9 mouse cellular contexts compared by ENCODE assay signal in genomic region chrX:51948071-51948470, GRCm38 (mm10). TPM values are rescaled to one million over a fixed set of nuclear protein-coding genes. Genes with fewer than 3 reads are reported as not detected.
DNase-seq lines count a peak whose midpoint lies in the region; ATAC-seq and TF ChIP-seq lines count a peak whose summit lies in the region.
"Had no signal": no experiment of that assay in that cellular context is flagged by ENCODE, and none has a peak within 500 bp of the region (broad histone marks: within the 10 kb centered on the region; RNA-seq: fewer than 3 reads in every experiment).

No protein-coding gene starts in this region.

- 81% methylated on average over 3 of the region's 3 CpGs for WGBS in kidney, embryonic 15.5 days
- WGBS in hindbrain, embryonic 13.5 days: 80% methylated on average over 3 of the region's 3 CpGs

- H3K4me1 ChIP-seq in kidney, embryonic 15.5 days: no peaks in the 10 kb centered on the region
- no peaks in the 10 kb centered on the region for H3K4me1 ChIP-seq in hindbrain, embryonic 13.5 days (replicated peaks)

- peak; percentile 18 to 33 for DNase-seq in kidney, postnatal 4 days
- peak; percentile 47 for DNase-seq in adrenal gland, postnatal 14 days
- peak; percentile 15 to 37 for DNase-seq in gastrocnemius, postnatal 36 days
- DNase-seq in lung, postnatal 4 days: peak; percentile 22 to 28
- no peak for DNase-seq in left cerebral cortex, adult 2 months (ENCODE audit: extremely low spot score in 1 of 2, low spot score in 2 of 2)

- ATAC-seq in kidney, embryonic 15.5 days (replicated peaks; ENCODE audit: low FRiP score): no peak
- no peak for ATAC-seq in hindbrain, embryonic 13.5 days (ENCODE audit: low FRiP score)

- no peak overlapping the region for H3K27ac ChIP-seq in kidney, embryonic 15.5 days
- H3K27ac ChIP-seq in hindbrain, embryonic 13.5 days: no peak overlapping the region
- no peak overlapping the region for H3K27ac ChIP-seq in left cerebral cortex, adult 2 months
- H3K27ac ChIP-seq: layer of hippocampus, adult 2 months had no signal

- no peaks in the 10 kb centered on the region for H3K36me3 ChIP-seq in kidney, embryonic 15.5 days
- no peaks in the 10 kb centered on the region for H3K36me3 ChIP-seq in hindbrain, embryonic 13.5 days

- H3K9ac ChIP-seq in kidney, embryonic 15.5 days: no peak overlapping the region
- no peak overlapping the region for H3K9ac ChIP-seq in hindbrain, embryonic 13.5 days

- no peak overlapping the region for H3K4me2 ChIP-seq in kidney, embryonic 15.5 days
- no peak overlapping the region for H3K4me2 ChIP-seq in hindbrain, embryonic 13.5 days

- H3K9me3 ChIP-seq in kidney, embryonic 15.5 days (replicated peaks): no peaks in the 10 kb centered on the region
- H3K9me3 ChIP-seq in hindbrain, embryonic 13.5 days: no peaks in the 10 kb centered on the region

- H3K27me3 ChIP-seq in kidney, embryonic 15.5 days: peaks cover 10% of the 10 kb centered on the region; the same call in 1 of the 2 replicates
- no peaks in the 10 kb centered on the region for H3K27me3 ChIP-seq in hindbrain, embryonic 13.5 days

- intact Hi-C loops in gastrocnemius, postnatal 36 days (cut with DNase I): no loop called here
- intact Hi-C loops in left cerebral cortex, adult 2 months (cut with DNase I): no loop called here

- H3K4me3 ChIP-seq in kidney, embryonic 15.5 days (replicated peaks): no peak overlapping the region
- no peak overlapping the region for H3K4me3 ChIP-seq in hindbrain, embryonic 13.5 days
- no peak overlapping the region for H3K4me3 ChIP-seq in left cerebral cortex, adult 2 months
- H3K4me3 ChIP-seq: layer of hippocampus, adult 2 months had no signal

- TF ChIP-seq CTCF in left cerebral cortex, adult 2 months (IDR thresholded peaks at IDR 0.05): no peak

RNA-seq across cellular contexts. Expression of gene 1700080O16Rik, which starts 24.5 kb away (rescaled TPM):
- not detected in 2 replicates for polyA plus RNA-seq in kidney, embryonic 15.5 days (2015; fragmentation: Nextera tagmentation; extraction: Ambion mirVana)
- not detected in 2 replicates for total RNA-seq in adrenal gland, postnatal 14 days (2021)
- total RNA-seq in gastrocnemius, postnatal 36 days (2021): not detected
- polyA plus RNA-seq in hindbrain, embryonic 13.5 days (2015; fragmentation: Nextera tagmentation; extraction: Ambion mirVana): not detected in 2 replicates
- total RNA-seq in left cerebral cortex, adult 2 months (2021): not detected
- total RNA-seq: layer of hippocampus, adult 2 months had no signal
- polyA plus RNA-seq: heart, embryonic 16.5 days had no signal

Comparison
In these comparisons a context has a peak if more than half of its experiments do, and no peak if none do; other contexts are left out.
1. DNase-seq: peak in kidney, postnatal 4 days (2 of 2), adrenal gland, postnatal 14 days (single experiment), gastrocnemius, postnatal 36 days (2 of 2) and lung, postnatal 4 days (2 of 2); none in left cerebral cortex, adult 2 months (0 of 2).